Mouse (Mus musculus) 416B (cell line): Measurements from ENCODE around the gene Shld2.
"Not testable (repeated sequence)": the region's sequence is repeated elsewhere in the genome, so short reads cannot be mapped to it uniquely, and the experiment has no call there.

Experiments used
- DNase-seq: peaks from one replicate; pipeline ENCODE4 v3.0.0; 2011; ENCODE audit warnings: low read depth

Shld2 gene

DNA sequence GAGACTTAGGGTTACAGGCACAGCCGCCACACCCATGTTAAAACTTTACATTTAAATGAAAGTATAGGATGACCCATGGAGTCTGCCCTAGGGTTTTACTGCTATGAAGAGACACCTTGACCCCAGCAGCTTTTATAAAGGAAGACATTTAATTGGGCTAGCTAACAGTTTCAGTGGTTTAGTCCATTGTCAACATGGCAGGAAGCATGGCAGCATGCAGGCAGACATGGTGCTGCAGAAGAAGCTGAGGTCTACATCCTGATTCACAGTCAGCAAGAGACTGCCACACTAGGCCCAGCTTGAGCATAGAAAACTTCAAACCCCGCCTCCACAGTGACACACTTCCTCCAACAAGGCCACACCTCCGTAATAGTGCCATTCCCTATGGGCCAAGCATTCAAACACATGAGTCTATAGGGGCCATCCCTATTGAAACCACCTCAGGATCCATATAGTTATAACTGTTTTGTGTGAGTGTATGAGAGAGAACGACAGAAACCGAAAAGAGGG lies 13.3 kb upstream of the Shld2 start:
- DNase-seq: no peak

DNA sequence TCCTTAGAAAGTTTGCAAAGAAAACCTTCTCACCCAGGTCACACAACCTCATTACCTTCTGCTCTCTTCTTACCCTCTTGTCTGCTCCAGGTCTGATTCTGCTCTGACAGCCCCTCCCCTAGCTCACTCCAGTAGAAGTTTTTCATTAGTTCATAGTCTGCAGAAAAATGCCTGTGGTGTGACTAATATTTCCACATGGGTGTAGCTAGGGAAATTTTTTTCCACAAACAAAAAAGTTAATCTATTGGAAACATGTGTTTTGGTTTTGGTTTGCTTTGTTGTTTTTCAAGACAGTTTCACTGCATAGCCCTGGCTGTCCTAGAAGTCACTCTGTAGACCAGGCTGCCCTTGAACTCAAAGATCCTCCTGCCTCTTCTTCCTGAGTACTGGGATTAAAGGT lies 7.8 kb upstream of the Shld2 start:
- no peak for DNase-seq

DNA sequence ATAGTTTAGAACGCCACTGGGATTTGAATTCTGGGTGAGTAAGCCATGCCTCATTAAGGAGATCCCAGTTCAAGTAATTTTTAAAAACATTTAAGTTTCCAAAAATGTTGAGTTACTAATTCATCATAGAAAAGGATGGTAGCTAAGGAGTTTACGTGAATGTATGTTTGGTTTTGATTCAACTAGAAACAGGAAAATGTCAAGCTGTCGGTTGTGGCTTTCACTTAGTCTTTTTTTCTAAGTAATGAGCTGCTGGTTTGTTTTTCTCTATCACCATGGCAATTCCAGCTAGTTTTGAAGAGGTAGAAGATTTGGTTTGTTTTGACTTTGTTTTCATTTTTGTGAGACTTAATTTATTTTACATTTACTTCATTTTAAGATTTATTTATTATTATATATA lies 7.1 kb upstream of the Shld2 start:
- DNase-seq: no peak

DNA sequence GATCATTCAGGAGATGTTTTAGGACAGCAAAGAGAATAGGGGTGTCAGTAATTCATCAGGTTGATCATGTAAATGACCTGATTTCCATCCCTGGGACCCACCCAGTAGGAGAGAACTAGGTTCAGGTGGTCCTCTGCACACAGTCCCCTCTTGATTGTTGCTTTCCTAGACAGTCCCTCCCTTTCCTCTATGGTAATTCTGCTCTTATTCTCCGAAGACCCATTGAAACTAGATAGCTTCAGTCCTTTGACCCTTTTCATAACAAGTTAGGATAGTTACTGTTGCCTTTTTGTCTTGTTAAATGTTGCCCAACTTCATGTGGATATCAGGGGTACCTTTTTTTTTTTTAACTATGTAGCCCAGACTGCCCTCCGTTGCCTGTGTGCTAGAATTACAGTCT lies 6.1 kb upstream of the Shld2 start:
- DNase-seq: no peak

DNA sequence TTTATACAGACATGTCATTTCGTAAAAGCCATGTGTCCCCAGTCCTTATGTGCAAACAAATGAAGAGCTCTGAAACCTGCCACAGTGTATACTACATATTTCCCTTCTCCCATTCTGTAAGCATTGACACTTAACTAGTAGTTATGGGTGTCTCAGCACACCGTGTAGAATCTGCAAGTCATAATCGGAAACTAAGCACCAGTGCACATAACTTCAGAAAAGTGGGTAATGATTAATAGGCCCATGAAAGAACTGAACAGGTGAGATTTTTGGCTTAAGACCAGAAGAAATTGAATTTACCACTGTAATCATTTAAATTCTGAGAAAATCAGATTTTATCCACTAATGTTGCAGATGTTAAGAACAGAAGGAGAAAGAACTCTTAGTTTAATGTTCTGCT lies 4.5 kb upstream of the Shld2 start:
- DNase-seq: no peak

DNA sequence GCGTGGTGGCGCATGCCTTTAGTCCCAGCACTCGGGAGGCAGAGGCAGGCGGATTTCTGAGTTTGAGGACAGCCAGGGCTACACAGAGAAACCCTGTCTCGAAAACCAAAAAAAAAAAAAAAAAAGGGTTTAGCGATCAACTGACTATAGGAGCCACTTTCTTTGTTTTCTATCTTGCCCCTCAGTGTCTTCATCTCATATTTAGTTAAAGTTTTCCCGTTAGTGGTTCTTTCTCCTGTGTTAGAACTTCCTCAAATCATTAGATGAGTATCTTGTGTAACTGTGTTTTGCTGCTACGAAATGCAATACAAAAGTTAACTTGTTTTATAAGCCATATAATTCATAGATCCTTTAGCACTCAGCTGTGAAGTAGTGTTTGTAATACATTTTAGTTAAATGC lies 4.1 kb upstream of the Shld2 start:
- not testable (repeated sequence) for DNase-seq

DNA sequence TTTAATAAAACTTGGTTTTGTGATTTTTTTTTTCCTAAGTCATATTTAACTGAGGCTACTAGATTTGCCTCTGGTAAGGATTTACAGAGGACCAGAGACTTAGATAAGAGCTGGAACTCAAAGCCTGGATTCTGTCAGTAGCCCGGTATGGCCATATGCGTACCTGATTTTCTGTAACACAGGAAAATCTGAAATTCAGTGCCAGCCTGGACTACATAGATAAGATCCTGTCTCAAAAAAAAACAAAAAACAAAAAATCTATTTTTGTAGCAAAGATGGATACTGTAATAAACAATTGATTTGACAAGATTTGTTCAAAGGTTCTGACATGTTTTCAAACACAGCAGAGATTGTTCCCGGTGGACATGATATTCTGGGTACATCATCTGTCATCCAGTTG lies 3.3 kb upstream of the Shld2 start:
- no peak for DNase-seq

DNA sequence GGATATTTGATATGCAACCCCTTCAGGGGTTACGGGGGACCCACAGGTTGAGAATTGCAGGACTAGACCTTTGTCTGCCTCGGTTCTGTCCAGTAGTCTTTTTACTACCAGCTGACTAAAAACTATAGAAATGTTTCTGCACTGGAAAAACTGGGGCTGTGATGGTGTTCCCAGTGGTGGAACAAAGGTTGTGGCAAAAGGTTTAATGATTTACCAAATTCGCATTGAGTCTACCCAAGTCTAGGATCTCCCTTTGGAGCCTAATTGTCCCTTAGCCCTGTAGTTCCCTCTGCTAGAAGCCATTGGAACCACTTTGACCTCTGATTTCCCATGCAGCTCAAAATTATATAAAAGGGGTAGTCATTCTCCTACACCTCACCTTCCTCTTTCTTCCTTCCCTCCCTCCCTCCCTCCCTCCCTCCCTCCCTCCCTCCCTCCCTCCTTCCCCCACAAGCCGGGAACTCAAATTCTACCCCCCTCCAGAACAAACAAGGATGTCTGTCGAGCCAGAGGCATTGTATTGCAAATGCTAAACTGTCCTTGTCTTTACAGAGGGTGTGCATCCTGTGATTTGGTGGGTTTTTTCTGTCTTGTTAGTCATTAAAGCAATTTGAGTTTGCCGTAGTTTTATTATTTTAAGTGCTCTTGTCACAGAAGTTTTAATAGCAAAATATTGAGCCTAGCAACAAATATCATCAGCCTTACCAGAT lies 2.2 kb upstream of the Shld2 start:
- peak; percentile 50 for DNase-seq

DNA sequence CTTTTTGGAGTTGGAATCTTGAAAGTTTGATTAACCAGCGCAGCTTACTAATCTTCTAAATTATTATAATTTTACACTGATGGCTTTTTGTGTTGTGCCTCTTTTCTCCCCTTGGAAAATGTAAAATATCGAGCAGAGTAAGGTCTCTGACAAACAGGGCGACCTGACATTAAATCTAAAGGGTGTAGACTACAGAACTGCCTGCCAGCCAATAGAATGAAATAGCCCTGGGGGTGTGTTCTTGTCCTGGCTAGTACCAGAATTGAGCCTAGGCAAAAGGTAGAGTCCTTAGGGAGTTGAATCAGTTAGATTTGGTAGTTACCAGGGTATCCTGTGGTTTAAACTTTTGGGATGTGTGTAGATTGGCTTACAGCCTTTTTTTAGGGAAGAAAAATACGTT lies 1.4 kb upstream of the Shld2 start:
- peak; percentile 67 for DNase-seq

DNA sequence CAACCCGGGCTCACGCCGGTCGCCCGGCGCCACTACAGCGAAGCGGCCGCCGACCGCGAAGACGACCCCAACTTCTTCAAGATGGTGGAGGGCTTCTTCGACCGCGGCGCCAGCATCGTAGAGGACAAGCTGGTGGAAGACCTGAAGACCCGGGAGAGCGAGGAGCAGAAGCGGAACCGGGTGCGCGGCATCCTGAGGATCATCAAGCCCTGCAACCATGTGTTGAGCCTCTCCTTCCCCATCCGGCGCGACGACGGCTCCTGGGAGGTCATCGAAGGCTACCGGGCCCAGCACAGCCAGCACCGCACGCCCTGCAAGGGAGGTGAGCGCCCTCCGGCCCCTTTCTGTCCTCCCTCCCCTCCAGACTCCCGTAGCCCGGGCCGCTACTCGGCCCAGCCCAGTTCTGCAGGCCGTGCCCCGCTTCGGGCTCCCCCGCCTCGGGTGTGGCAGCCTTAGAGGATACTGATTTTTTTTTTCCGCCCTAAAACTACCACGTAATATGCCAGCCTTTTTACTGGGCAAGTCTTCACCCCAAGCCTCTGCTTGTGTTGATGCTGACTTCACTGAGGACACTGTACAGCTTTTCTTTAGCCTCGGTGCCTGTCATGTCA lies 833 bp upstream of the Shld2 start:
- peak; percentile 51 for DNase-seq

DNA sequence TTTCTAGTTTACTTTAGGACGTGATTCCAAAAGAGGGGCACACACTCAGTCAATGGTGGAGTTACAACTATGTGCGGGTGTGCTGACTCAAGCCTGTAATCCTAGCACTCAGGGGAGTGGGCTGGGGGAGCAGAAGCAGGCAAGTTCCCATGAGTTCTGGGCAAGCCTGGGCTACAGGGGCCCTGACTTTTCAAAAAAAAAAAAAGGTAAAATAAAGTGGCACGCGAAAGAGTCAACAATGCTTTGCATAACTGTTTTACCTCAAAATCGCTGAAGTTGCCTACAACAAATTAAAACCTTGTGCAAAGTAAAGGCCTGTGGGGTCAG lies 423 bp downstream of the Shld2 start:
- DNase-seq: no peak

DNA sequence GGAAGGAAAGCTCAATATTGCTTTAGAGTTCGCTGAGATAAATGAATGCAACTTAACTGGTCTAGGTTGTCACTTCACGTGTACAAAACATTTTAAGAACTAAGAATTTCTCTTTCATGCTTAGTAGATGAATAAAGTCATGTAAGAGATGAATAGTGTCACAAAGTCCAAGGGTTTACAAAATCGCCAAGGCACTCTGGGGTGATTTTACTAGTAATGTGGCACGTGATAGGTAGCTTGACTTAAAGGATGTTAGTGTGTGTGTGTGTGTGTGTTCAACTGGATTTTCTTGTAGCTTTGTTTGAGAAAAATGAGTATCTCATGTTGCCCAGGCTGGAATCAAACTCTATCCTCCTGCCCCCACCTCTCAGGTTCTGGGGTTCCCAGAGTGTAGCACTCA lies 1.0 kb downstream of the Shld2 start:
- no peak for DNase-seq

DNA sequence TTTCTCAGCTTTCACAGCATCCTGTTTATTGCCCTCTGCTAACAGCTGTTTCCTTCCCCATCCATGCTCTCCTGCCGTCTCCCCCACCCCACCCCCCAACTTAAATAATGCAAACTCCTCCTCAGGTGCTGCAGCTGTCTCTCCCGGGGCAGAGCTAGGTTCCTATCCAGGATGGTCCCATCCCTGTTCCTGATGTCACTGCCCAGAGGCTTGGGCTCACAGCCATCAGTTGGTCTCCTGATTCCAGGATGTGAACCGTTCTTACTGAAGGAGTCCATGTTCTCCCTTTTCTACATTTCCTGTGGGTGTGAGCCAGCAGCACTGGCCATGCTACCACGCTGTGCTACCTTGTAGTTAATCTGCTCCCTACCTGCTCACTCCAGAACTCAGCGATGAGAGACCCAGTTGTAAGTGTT lies 7.0 kb downstream of the Shld2 start:
- DNase-seq: no peak

DNA sequence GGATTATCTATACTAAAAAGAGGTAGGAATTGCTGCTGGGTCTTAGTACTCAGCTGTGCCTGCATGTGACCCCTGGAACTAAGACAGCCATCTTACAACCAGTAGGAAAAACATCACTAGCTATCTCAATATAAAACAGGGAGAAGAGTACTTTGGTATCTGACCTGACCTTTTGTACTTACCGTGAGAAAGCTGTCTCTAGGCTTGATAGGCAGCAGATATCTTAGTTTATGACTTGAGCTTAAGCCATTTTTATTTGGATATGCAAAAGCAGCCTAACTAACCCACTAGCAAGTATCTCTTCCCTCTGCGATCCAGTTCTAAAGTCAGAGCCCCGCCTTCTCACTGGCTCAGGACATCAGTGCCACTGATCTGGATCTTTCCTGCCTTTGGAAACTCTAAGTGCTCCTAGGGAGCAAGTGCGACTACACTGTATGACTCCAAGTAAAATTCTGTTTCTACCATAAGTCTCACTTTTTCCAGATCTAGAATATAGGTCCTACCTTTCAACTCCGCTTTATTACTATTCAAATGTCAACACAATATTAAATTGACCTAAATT lies 7.5 kb downstream of the Shld2 start:
- no peak for DNase-seq

DNA sequence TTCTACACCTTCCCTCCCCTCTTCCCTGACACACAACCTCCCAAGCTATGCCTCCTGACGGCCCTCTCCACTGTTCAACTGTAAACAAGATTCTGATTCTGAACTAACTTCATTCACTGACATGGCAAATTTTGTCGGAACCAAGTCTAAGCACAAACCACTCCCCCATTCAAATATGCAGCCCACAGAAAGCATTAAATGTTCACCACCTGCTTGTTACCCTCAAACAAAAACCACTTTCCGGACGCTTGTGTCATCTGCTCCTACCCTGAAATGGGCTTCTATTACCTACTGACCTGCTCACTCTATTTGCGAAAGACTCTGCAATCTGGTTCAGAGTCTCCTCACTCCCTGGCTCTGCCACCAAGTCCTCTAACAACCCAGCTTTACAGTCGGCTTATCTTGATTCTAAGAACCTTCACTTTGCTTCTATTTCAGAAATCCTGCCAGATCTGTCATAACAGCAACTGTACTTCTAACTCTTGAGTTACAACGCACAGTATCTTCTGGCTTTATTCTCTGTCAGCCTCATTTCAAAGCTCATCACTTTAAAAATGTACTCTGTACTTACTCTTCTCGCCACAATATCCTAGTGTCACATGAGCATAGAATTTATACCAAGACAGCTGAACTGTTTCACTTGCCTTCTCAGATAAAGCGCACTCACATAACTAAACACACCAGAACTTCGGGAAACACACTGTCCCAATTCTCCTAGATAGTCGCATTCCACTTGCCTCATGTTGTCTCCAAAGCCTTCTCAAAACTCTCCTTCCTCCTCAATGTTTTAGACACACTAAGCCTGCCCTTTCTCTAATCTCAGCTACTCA lies 11.2 kb downstream of the Shld2 start:
- DNase-seq: no peak

DNA sequence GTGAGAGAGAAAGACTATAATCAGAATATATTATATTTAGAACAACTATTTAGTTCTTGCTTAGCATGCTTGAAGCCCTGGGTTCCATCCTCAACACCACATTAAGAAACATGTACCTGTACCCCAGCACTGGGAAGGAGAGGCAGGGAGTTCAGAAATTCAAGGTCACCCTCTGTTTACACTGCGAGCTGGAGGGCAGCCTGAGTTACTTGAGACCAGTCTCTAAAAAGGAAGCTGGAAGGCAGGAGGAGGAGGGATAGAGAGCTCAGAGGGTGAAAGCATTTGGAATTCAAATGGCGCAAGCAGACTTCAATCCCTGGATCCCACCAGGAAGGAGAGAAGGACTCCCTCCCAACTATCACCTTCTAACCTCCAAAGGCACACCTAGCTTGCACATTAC lies 12.7 kb downstream of the Shld2 start:
- no peak for DNase-seq

DNA sequence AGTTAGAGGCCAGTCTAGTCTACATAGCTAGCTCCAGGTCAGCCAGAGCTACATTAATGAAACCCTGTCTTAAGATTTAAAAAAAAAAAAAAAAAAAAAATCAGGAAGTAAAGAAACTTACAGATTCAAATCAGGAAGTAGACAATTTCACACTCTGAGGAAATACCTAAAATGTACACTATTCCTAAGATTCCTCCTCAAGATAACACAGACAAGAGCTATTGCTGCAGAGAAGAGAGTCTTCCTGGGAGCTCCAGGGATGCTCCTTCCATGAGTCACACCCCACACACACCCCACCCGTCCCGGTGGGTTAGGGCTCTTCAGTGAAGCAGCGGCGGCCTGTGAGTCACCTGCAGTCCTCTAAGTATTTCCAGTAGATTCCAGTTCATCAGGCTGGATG lies 13.3 kb downstream of the Shld2 start:
- DNase-seq: peak; percentile 78

DNA sequence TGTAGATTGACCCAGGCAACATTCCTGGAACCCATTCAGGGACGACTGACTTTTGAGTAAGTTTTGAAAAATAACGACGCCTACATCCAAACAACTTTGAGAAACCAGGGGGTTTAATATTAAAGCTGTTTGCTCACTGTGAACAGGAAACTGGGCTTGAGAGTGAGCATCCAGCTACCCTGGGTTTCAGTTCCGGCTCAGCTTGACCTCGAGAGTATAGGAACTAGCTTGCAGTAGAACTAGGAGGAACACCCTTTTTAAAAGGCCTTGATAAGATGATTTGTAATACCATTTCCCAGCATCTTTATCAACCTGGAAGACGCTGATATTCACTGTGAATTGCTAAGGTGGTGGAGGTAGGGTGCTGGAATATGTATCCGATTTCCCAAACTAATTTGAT lies 13.9 kb downstream of the Shld2 start:
- peak; percentile 46 for DNase-seq

DNA sequence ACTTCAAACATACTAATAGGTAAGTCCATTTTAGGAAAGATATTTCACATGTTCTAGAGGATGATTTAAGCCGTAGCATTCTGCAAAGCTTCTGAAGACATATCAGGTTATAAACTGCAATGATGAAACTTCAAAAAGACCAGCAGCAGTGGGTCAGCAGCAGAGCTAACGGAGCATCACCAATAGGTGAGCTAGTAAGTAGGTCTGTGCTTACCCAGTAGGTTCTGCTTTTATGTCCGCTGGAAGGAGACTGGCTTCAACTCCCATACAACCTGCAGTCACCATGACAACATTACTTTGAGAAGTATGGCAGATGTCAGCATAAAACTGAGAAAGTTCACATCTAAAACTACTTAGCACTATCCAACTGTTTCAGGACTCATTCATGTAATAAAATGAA lies 16.7 kb downstream of the Shld2 start:
- DNase-seq: no peak

DNA sequence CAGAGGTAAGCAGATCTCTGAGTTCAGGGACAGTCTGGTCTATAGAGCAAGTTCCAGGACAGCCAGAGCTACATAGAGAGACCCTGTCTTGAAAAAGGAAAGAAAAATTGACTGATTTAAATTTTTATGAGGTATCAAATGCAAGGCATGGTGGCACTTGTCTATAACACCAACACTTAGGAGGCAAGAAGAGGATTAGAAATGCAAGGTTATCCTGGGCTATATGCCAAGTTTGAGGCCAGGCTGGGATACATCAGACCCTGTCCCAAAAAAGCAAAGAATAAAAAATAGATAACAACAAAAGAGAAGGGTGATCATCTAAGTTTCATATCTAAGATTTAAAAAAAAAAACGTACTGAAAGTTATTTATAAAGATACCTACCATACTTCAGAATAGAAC lies 20.1 kb downstream of the Shld2 start:
- no peak for DNase-seq

DNA sequence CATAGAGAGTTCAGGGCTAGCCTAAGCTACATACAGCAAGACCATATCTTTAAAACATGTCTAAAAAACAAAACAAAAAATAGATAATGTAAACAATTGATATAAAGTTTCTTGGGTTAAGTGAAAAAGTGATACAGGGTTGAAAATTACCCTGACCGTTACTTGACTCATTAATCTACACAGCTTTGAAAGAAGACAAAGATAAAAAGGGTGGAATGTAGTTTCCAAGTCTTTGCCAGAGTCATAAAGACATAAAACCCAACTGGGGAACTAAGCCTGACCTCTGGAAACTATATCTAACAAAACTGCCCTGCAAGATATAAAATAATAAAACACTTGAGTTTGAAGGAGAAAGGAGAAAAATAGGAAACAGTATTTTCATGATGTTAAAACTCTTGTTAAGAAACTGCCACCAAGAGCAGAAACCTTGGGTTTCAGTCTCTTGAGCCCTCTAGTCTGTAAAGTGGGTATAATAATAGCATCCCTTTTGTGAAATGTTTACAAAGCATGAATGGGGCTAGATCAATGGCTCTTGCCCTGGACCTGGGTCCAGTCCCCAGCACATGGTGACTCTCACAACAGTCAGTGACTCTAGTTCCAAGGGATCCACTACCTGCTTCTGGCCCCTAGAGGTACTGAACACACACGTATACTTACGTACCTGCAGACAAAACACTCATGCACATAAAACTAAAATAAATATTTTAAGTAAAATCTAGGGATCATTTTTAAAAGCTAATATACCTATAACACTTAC lies 20.9 kb downstream of the Shld2 start:
- no peak for DNase-seq

DNA sequence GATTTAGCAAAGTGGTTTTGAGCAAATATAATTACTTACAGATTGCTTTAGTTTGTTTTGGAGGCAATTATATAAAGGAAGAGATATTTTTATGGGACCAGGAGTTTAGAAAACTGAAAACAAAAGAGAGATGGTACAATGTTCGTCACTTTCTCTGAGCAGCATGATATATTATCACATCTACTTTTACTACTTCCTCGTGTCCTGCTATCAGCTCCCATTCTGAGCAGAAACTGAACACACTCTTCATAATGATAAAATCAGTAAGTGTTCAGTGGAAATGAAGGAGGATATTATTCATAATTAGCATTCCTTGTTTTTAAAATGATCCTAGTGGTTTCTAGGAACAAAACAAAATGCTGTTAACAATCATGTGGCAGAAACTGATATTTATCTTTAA lies 21.9 kb downstream of the Shld2 start:
- DNase-seq: no peak
